ENCODE assay signal across 8 mouse cellular contexts in genomic region chr8:123062721-123063120, GRCm38 (mm10). TPM values are rescaled to one million over a fixed set of nuclear protein-coding genes. Genes with fewer than 3 reads are reported as not detected.
DNase-seq lines count a peak whose midpoint lies in the region; ATAC-seq and TF ChIP-seq lines count a peak whose summit lies in the region.

Gene Spg7, plus strand, starts transcription at chr8:123062942.

- intact Hi-C loops in gastrocnemius, adult 2 months (cut with DNase I), result no loop called here

- no peak for ATAC-seq in hindbrain, postnatal 0 days
- ATAC-seq in megakaryocyte, adult 5-6 weeks (ENCODE audit: poor library complexity, severe bottlenecking), result no peak

- no peak within 1 kb of the TSS; the same call in 1 of the 2 replicates for H3K27ac ChIP-seq in gastrocnemius, adult 2 months
- H3K27ac ChIP-seq in hindbrain, postnatal 0 days, result no peak within 1 kb of the TSS

- H3K9me3 ChIP-seq in hindbrain, postnatal 0 days (ENCODE audit: low read length), result no peaks in the 10 kb centered on the region

- no peaks in the 10 kb centered on the region for H3K27me3 ChIP-seq in hindbrain, postnatal 0 days (ENCODE audit: insufficient read depth, low read length)

- H3K4me1 ChIP-seq in hindbrain, postnatal 0 days (ENCODE audit: insufficient read depth, low read length), result 0 out of 2 replicates have a peak, but pooled peaks cover 7% of the 10 kb centered on the region

- no peak for TF ChIP-seq CTCF in gastrocnemius, adult 2 months (IDR thresholded peaks at IDR 0.05)
- TF ChIP-seq CTCF in hindbrain, postnatal 0 days (IDR thresholded peaks at IDR 0.05; ENCODE audit: low read depth), result no peak

- H3K4me2 ChIP-seq in hindbrain, postnatal 0 days (ENCODE audit: low read depth, low read length), result no peak within 1 kb of the TSS

- H3K36me3 ChIP-seq in hindbrain, postnatal 0 days (ENCODE audit: insufficient read depth, low read length), result no peaks in the 10 kb centered on the region

- H3K4me3 ChIP-seq in gastrocnemius, adult 2 months, result no peak within 1 kb of the TSS; the same call in 1 of the 2 replicates
- no peak within 1 kb of the TSS for H3K4me3 ChIP-seq in hindbrain, postnatal 0 days (ENCODE audit: low read length)

- H3K9ac ChIP-seq in hindbrain, postnatal 0 days (replicated peaks; ENCODE audit: low read length), result no peak within 1 kb of the TSS

- DNase-seq in heart, adult 18-20 months, result no peak
- DNase-seq in heart, adult 9 months (ENCODE audit: low spot score in 2 of 2), result no peak
- DNase-seq in adrenal gland, adult 2 months, result no peak
- DNase-seq in gastrocnemius, adult 2 months, result no peak
- DNase-seq in hindbrain, postnatal 0 days (ENCODE audit: low spot score), result no peak
- no peak for DNase-seq in cerebellum, adult 11 months
- DNase-seq in embryo, embryonic 9.5 days (ENCODE audit: extremely low spot score), result no peak

- WGBS in hindbrain, postnatal 0 days, result 75% methylated on average over 7 of the region's 7 CpGs

RNA-seq across cellular contexts. Expression of gene Spg7, which starts in this region (rescaled TPM):
- total RNA-seq in heart, adult 18-20 months (2021), result 10 to 100 TPM; 94.2 to 100.0 TPM
- total RNA-seq in adrenal gland, adult 2 months (2021), result 10 to 100 TPM; 78.4 to 80.1 TPM
- 246 and 255 TPM in 2 replicates for polyA plus RNA-seq in adrenal gland, adult 2 months (2012; rRNA removed)
- total RNA-seq in gastrocnemius, adult 2 months (2021), result 10 to 100 TPM; 67.4 to 74.9 TPM
- total RNA-seq in hindbrain, postnatal 0 days (2014; rRNA removed), result 45.1 and 52.7 TPM in 2 replicates
- 49.7 and 51.6 TPM in 2 replicates for polyA plus RNA-seq in hindbrain, postnatal 0 days (2015; fragmentation: Nextera tagmentation; extraction: Ambion mirVana)
- 39.2 and 40.0 TPM in 2 replicates for total RNA-seq in megakaryocyte, adult 5-6 weeks (2015)
- total RNA-seq in megakaryocyte, adult 5-6 weeks (2017), result 34.3 and 56.2 TPM in 2 replicates
